Mouse (Mus musculus) megakaryocyte, embryonic 14.5 days (primary cell): ENCODE results near the gene Mpzl3.

Source experiments
- FLI1 ChIP-seq: IDR thresholded peaks from 2 replicates; pipeline ENCODE4 v1.6.1; 2012; ENCODE audit warnings: low read length, inconsistent platforms, mixed read lengths
- GATA1 ChIP-seq: IDR thresholded peaks from 3 replicates; pipeline ENCODE4 v1.6.1; 2012; ENCODE audit warnings: mixed read lengths, low read length, inconsistent platforms, borderline replicate concordance

- TF ChIP-seq GATA1: no peak
- no peak for TF ChIP-seq FLI1
Measured at GRCm38 (mm10) chr9:45077859-45078258, 22.9 kb downstream of the Mpzl3 start.
